ENCODE assay signal across 7 mouse cellular contexts in the genomic region with DNA sequence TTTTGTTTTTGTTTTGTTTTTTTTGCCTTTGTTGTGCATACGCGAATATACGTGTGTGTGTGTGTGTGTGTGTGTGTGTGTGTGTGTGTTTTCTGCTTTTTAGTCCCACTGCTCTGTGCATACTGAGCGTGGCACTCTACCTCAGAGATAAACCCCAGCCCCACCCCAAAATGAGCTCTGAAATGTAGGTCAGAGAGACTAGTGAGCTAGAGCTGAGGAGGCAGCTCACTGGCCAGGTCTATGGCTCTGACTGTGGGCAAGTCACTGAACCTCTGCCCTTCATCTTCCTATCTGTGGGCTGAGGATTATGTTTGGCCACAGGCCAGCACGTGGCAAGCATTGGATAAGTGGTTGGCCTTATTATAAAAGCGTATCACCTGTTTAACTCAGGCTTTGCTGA. TPM values are rescaled to one million over a fixed set of nuclear protein-coding genes. Genes with fewer than 3 reads are reported as not detected.
DNase-seq lines count a peak whose midpoint lies in the region; ATAC-seq and TF ChIP-seq lines count a peak whose summit lies in the region.

No protein-coding gene starts in this region.

- no peak for ATAC-seq in midbrain, embryonic 11.5 days (ENCODE audit: low FRiP score)
- no peak for ATAC-seq in frontal cortex, adult (ENCODE audit: low TSS enrichment)

- no peaks in the 10 kb centered on the region for H3K27me3 ChIP-seq in midbrain, embryonic 11.5 days (ENCODE audit: control insufficient read depth, insufficient read depth, low read length)

- peak overlapping the region; percentile 83 for H3K4me2 ChIP-seq in midbrain, embryonic 11.5 days

- H3K4me1 ChIP-seq in cortical plate, adult 2 months (ENCODE audit: control insufficient read depth, insufficient read depth, low read length) = peaks cover 4% of the 10 kb centered on the region
- H3K4me1 ChIP-seq in midbrain, embryonic 11.5 days (ENCODE audit: control insufficient read depth, insufficient read depth, low read length) = peaks cover 15% of the 10 kb centered on the region

- H3K27ac ChIP-seq in cortical plate, adult 2 months (ENCODE audit: insufficient read depth, low read length) = no peak overlapping the region
- H3K27ac ChIP-seq in midbrain, embryonic 11.5 days (ENCODE audit: low read depth, low read length) = no peak overlapping the region

- WGBS in midbrain, embryonic 11.5 days = 58% methylated on average over 6 of the region's 6 CpGs

- H3K9ac ChIP-seq in midbrain, embryonic 11.5 days (ENCODE audit: low read length) = no peak overlapping the region

- H3K9me3 ChIP-seq in midbrain, embryonic 11.5 days (ENCODE audit: control insufficient read depth, low read length) = no peaks in the 10 kb centered on the region

- H3K4me3 ChIP-seq in cortical plate, adult 2 months (ENCODE audit: insufficient read depth, low read length) = peak overlapping the region; percentile 17
- H3K4me3 ChIP-seq in midbrain, embryonic 11.5 days (ENCODE audit: low read depth, low read length) = no peak overlapping the region

- no peaks in the 10 kb centered on the region for H3K36me3 ChIP-seq in midbrain, embryonic 11.5 days (ENCODE audit: control insufficient read depth, insufficient read depth, low read length)

- TF ChIP-seq POLR2A in cortical plate, adult 2 months (IDR thresholded peaks at IDR 0.05; ENCODE audit: extremely low read depth, insufficient read depth, low read length) = no peak

- DNase-seq in spleen, adult 12 weeks (ENCODE audit: low spot score) = peak; percentile 23
- no peak for DNase-seq in spleen, postnatal 36 days (ENCODE audit: low spot score in 2 of 2)
- DNase-seq in kidney, adult 18-20 months = peak; percentile 27
- DNase-seq in midbrain, embryonic 11.5 days (ENCODE audit: low spot score, missing footprints) = no peak
- DNase-seq in frontal cortex, adult 2 months (ENCODE audit: extremely low spot score in 1 of 2, low spot score in 1 of 2) = no peak

- no peak for TF ChIP-seq CTCF in cortical plate, adult 2 months (IDR thresholded peaks at IDR 0.05; ENCODE audit: extremely low read depth, insufficient read depth, low read length)

RNA-seq across cellular contexts. Expression of a gene that starts 1.4 kb away (rescaled TPM):
- polyA plus RNA-seq in cortical plate, adult 2 months (2012; rRNA removed) = 30.7 and 33.8 TPM in 2 replicates
- polyA plus RNA-seq in midbrain, embryonic 11.5 days (2014; fragmentation: Nextera tagmentation; extraction: Ambion mirVana) = 57.5 and 57.7 TPM in 2 replicates
- polyA plus RNA-seq in frontal cortex, adult 2 months (2012; rRNA removed) = 28.7 and 29.9 TPM in 2 replicates

RNA-seq across cellular contexts. Expression of a gene that starts 1.6 kb away (rescaled TPM):
- 0.04 and 0.13 TPM in 2 replicates for polyA plus RNA-seq in cortical plate, adult 2 months (2012; rRNA removed)
- 0.10 TPM in 1 of 2 replicates, not detected in the other for polyA plus RNA-seq in midbrain, embryonic 11.5 days (2014; fragmentation: Nextera tagmentation; extraction: Ambion mirVana)
- 0.04 TPM in 1 of 2 replicates, not detected in the other for polyA plus RNA-seq in frontal cortex, adult 2 months (2012; rRNA removed)

Comparison
In these comparisons a context has a peak if more than half of its experiments do, and no peak if none do; other contexts are left out.
1. DNase-seq: peak in spleen, adult 12 weeks (single experiment) and kidney, adult 18-20 months (single experiment); none in spleen, postnatal 36 days (0 of 2), midbrain, embryonic 11.5 days (single experiment) and frontal cortex, adult 2 months (0 of 2).